Mouse (Mus musculus) mouse trophoblast stem cell (cell line): ENCODE data around the gene Acot13.

ENCODE experiments used
- in situ Hi-C, 2 experiments: fragments of 300-500 bp; cut with MseI, MboI; formaldehyde crosslinking; loops; 2 replicates in 1 of 2; 3 replicates in 1 of 2; pipeline ENCODE4 v1.15.1; 2025

Gene Acot13

GRCm38 (mm10) chr13:24830756-24831352 lies 486 bp downstream of the Acot13 start:
- in situ Hi-C loops, result no loop called here

GRCm38 (mm10) chr13:24826116-24826515 lies 5.2 kb downstream of the Acot13 start:
- in situ Hi-C loops, result no loop called here

GRCm38 (mm10) chr13:24825587-24825986 lies 5.8 kb downstream of the Acot13 start:
- in situ Hi-C loops, result no loop called here

- in situ Hi-C loops, result no loop called here
Measured at GRCm38 (mm10) chr13:24824647-24825046, 6.7 kb downstream of the Acot13 start.

GRCm38 (mm10) chr13:24822663-24823343 lies 8.5 kb downstream of the Acot13 start:
- in situ Hi-C loops, result no loop called here

- in situ Hi-C loops, result no loop called here
Measured at GRCm38 (mm10) chr13:24819931-24820330, 11.4 kb downstream of the Acot13 start.

- in situ Hi-C loops, result no loop called here
Measured at GRCm38 (mm10) chr13:24816125-24817092, 14.9 kb downstream of the Acot13 start.

GRCm38 (mm10) chr13:24814616-24815015 lies 16.7 kb downstream of the Acot13 start:
- in situ Hi-C loops, result no loop called here

- in situ Hi-C loops, result no loop called here
Measured at GRCm38 (mm10) chr13:24812521-24812920, 18.8 kb downstream of the Acot13 start.

GRCm38 (mm10) chr13:24806079-24806478 lies 25.3 kb downstream of the Acot13 start:
- in situ Hi-C loops, result no loop called here

GRCm38 (mm10) chr13:24803196-24803595 lies 28.1 kb downstream of the Acot13 start:
- in situ Hi-C loops, result no loop called here

- in situ Hi-C loops, result no loop called here
Measured at GRCm38 (mm10) chr13:24802131-24802691, 29.1 kb downstream of the Acot13 start.

GRCm38 (mm10) chr13:24801308-24801921 lies 29.9 kb downstream of the Acot13 start, which contains the start of gene BC005537:
Gene BC005537, plus strand, starts transcription at chr13:24801657.
- in situ Hi-C loops, result no loop called here

GRCm38 (mm10) chr13:24800674-24801307 lies 30.5 kb downstream of the Acot13 start:
- in situ Hi-C loops, result no loop called here

- in situ Hi-C loops, result no loop called here
Measured at GRCm38 (mm10) chr13:24799925-24800673, 31.2 kb downstream of the Acot13 start.

GRCm38 (mm10) chr13:24799378-24799777 lies 32.0 kb downstream of the Acot13 start:
- in situ Hi-C loops, result no loop called here

- in situ Hi-C loops, result no loop called here
Measured at GRCm38 (mm10) chr13:24798686-24799085, 32.7 kb downstream of the Acot13 start.

GRCm38 (mm10) chr13:24792411-24793045 lies 38.8 kb downstream of the Acot13 start:
- in situ Hi-C loops, result no loop called here

GRCm38 (mm10) chr13:24791349-24791748 lies 40.0 kb downstream of the Acot13 start:
- in situ Hi-C loops, result no loop called here

- in situ Hi-C loops, result no loop called here
Measured at GRCm38 (mm10) chr13:24787477-24787876, 43.9 kb downstream of the Acot13 start.
